Comparison of ENCODE assay signal across 19 mouse cellular contexts in genomic region chr4:53323195-53323594, GRCm38 (mm10).
DNase-seq lines count a peak whose midpoint lies in the region; ATAC-seq lines count a peak whose summit lies in the region.
"Had no signal": no experiment of that assay in that cellular context is flagged by ENCODE, and none has a peak within 500 bp of the region (broad histone marks: within the 10 kb centered on the region; RNA-seq: fewer than 3 reads in every experiment).

No protein-coding gene starts in this region.

- 57% methylated on average over 3 of the region's 3 CpGs for WGBS in embryonic facial prominence, embryonic 14.5 days
- 82% methylated on average over 3 of the region's 3 CpGs for WGBS in embryonic facial prominence, embryonic 10.5 days

- no peak overlapping the region for H3K27ac ChIP-seq in embryonic facial prominence, embryonic 14.5 days (replicated peaks; ENCODE audit: low read depth, low read length)
- no peak overlapping the region for H3K27ac ChIP-seq in embryonic facial prominence, embryonic 10.5 days (replicated peaks)
- H3K27ac ChIP-seq: forebrain, embryonic 15.5 days; heart, adult 2 months; heart, embryonic 15.5 days; hindbrain, embryonic 13.5 days; hindbrain, postnatal 0 days had no signal

- H3K27me3 ChIP-seq in embryonic facial prominence, embryonic 14.5 days (replicated peaks; ENCODE audit: control insufficient read depth, insufficient read depth, low read length) = no peaks in the 10 kb centered on the region
- no peaks in the 10 kb centered on the region for H3K27me3 ChIP-seq in embryonic facial prominence, embryonic 10.5 days (replicated peaks; ENCODE audit: low read depth, poor library complexity, severe bottlenecking)
- no peaks in the 10 kb centered on the region for H3K27me3 ChIP-seq in splenic B cell, adult 2 months (ENCODE audit: control insufficient read depth, insufficient read depth, low read length, poor library complexity, severe bottlenecking)
- H3K27me3 ChIP-seq: forebrain, embryonic 15.5 days; heart, embryonic 15.5 days; hindbrain, embryonic 13.5 days had no signal

- no peak overlapping the region for H3K4me2 ChIP-seq in embryonic facial prominence, embryonic 14.5 days (ENCODE audit: low read depth, low read length)
- H3K4me2 ChIP-seq: forebrain, embryonic 15.5 days; heart, embryonic 11.5 days; heart, embryonic 15.5 days; hindbrain, embryonic 13.5 days had no signal

- ATAC-seq in embryonic facial prominence, embryonic 14.5 days (ENCODE audit: low read depth) = no peak
- ATAC-seq: forebrain, embryonic 15.5 days; hindbrain, postnatal 0 days had no signal

- no peaks in the 10 kb centered on the region for H3K36me3 ChIP-seq in embryonic facial prominence, embryonic 14.5 days (ENCODE audit: control insufficient read depth, insufficient read depth, low read length)
- H3K36me3 ChIP-seq in embryonic facial prominence, embryonic 10.5 days (replicated peaks) = no peaks in the 10 kb centered on the region
- no peaks in the 10 kb centered on the region for H3K36me3 ChIP-seq in splenic B cell, adult 2 months (ENCODE audit: control insufficient read depth, insufficient read depth, low read length, poor library complexity, severe bottlenecking)
- H3K36me3 ChIP-seq: forebrain, embryonic 15.5 days; G1E; heart, embryonic 15.5 days; hindbrain, embryonic 13.5 days had no signal

- H3K4me3 ChIP-seq in embryonic facial prominence, embryonic 14.5 days (ENCODE audit: low read depth, low read length) = no peak overlapping the region
- no peak overlapping the region for H3K4me3 ChIP-seq in embryonic facial prominence, embryonic 10.5 days
- H3K4me3 ChIP-seq: forebrain, embryonic 15.5 days; heart, adult 2 months; heart, embryonic 15.5 days; hindbrain, embryonic 13.5 days had no signal

- DNase-seq in embryonic facial prominence, embryonic 14.5 days (ENCODE audit: low spot score) = peak; percentile 25
- no peak for DNase-seq in embryonic facial prominence, embryonic 10.5 days (ENCODE audit: low spot score)
- DNase-seq in CD4-positive, CD25-positive, alpha-beta regulatory T cell, adult 2 months (ENCODE audit: low read depth, low spot score) = peak; percentile 39
- DNase-seq in induced T-regulatory cell, adult 2 months (ENCODE audit: low read depth) = peak; percentile 9
- peak; percentile 48 for DNase-seq in splenic B cell, adult 2 months (ENCODE audit: low read depth, low spot score)
- no peak for DNase-seq in ovary, postnatal 10 days (ENCODE audit: low spot score)
- no peak for DNase-seq in urinary bladder, postnatal 14 days (ENCODE audit: low spot score)
- DNase-seq: adrenal gland, postnatal 25 days; cerebellum, adult 18-20 months; cerebellum, postnatal 10 days; gastrocnemius, postnatal 10 days; heart, adult 2 months; heart, postnatal 14 days had no signal

- no peak overlapping the region for H3K9ac ChIP-seq in embryonic facial prominence, embryonic 14.5 days (ENCODE audit: low read depth, low read length)
- H3K9ac ChIP-seq: forebrain, embryonic 15.5 days; heart, embryonic 15.5 days; hindbrain, embryonic 13.5 days had no signal

- peaks cover 2% of the 10 kb centered on the region; the same call in 1 of the 2 replicates for H3K4me1 ChIP-seq in embryonic facial prominence, embryonic 14.5 days (ENCODE audit: control insufficient read depth, insufficient read depth, low read length)
- H3K4me1 ChIP-seq in embryonic facial prominence, embryonic 10.5 days = peaks cover 6% of the 10 kb centered on the region; the same call in 1 of the 2 replicates
- H3K4me1 ChIP-seq: heart, embryonic 15.5 days had no signal

- H3K9me3 ChIP-seq in embryonic facial prominence, embryonic 14.5 days (ENCODE audit: control insufficient read depth, low read length) = no peaks in the 10 kb centered on the region
- H3K9me3 ChIP-seq in embryonic facial prominence, embryonic 10.5 days = no peaks in the 10 kb centered on the region
- H3K9me3 ChIP-seq: forebrain, embryonic 15.5 days; G1E; heart, embryonic 15.5 days; hindbrain, embryonic 13.5 days had no signal

Comparison
In these comparisons a context has a peak if more than half of its experiments do, and no peak if none do; other contexts are left out.
1. DNase-seq: peak in embryonic facial prominence, embryonic 14.5 days (single experiment), CD4-positive, CD25-positive, alpha-beta regulatory T cell, adult 2 months (single experiment), induced T-regulatory cell, adult 2 months (single experiment) and splenic B cell, adult 2 months (single experiment); none in embryonic facial prominence, embryonic 10.5 days (single experiment), ovary, postnatal 10 days (single experiment) and urinary bladder, postnatal 14 days (single experiment).